Mouse (Mus musculus) retina, postnatal 1 day (tissue): ENCODE results near the gene 1700010I14Rik.

Experiments
- DNase-seq: peaks from one replicate; pipeline ENCODE4 v3.0.0-alpha.2; 2012

Gene 1700010I14Rik

DNA sequence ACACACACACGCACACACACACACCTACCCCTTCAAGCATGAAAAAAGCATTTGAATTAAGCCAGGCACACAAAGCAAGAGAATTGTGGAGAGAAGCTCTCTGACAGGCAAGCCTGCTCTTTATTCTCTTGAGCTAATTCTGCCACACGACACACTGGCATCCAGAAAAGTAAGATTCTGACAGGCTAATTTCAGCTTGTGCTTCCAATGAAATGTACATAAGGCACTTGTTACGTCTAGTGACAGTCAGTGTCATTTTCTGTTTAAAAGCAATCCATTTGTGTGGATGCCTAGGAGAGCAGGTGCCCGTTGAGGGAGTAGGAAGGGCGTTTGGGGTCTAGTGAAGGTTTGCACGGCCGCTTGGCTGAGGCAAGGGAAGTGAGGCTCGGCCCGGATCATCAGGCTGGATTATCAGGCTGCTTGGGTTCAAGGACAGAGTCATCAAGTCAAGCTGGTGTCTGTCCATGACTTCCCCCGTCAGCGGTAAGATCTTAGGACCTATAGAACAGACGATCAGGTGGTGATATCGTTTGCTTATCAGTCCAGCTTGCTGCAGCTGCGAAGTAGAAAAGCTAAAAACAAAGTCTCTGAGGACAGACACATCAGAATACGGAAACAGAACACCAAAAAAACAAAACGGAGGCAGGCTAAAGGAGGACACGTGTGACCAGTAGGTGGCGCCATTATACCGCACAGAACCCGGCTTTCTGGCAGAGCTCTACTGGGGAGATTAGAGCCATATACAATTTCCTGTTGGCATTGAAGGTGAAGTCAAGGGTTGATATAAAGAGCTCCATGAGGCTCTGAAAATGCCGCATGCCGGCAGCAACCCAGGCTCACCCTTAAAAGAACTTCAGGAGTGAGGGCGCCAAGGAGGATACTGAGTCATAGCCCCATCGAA is 43.4 kb downstream of the 1700010I14Rik start:
- DNase-seq, result peak; percentile 88

DNA sequence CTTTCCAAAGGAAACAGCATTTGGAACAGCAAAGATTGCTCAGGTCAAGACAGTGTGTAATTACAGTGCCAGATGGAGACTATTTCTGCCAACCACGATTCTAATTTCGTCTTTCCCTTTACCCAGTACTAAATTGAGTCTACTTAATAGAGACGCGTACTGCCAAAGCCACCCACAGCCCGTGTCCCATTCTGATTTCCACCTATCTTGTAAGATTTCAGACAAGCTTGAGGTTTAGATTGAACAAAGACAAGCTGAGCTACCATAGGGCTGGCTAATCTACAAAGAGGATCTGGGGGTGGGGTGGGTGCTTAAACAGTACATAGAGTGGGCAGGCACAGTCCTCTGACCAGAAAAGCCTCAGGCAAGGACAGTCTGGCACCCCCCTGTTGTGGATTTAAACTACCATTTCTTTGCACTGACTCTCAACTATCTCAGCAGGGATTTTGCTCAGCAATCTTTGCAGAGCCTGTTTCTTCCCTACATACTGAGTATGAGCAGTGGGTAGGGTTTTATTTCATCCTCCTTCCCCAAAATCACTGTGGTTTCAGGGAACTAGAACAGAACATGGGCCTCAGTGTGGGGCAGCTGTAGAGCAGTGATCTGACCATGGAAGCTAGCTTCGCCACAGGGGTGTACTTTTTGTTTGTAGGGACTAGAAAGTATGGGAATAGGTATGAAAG is 44.4 kb downstream of the 1700010I14Rik start:
- DNase-seq, result no peak

DNA sequence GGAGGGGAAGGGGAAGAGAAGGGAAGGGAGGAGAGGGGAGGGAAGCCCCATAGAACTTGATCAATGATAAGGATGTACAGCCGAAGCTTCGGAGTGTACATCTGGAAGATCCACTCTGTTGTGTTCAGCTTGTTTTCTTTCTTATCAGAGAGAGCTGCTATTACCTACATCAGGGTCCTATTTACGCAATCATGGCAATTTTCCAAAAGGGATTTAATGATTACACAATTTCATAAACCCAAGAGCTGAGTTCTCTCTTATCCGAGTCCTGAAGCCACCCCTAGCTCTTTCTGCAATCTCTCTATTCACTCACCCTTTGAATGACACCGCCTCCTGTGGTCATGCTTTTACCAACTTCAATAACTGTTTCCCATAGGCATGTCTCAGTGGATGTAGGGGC is 45.4 kb downstream of the 1700010I14Rik start:
- no peak for DNase-seq

- DNase-seq, result no peak
These were observed 47.6 kb downstream of the 1700010I14Rik start for GRCm38 (mm10) chr17:9035561-9036348.

GRCm38 (mm10) chr17:9042723-9043122 is 54.6 kb downstream of the 1700010I14Rik start:
- peak; percentile 58 for DNase-seq

- DNase-seq, result peak; percentile 85
These were observed 64.4 kb downstream of the 1700010I14Rik start for GRCm38 (mm10) chr17:9052441-9052980.

DNA sequence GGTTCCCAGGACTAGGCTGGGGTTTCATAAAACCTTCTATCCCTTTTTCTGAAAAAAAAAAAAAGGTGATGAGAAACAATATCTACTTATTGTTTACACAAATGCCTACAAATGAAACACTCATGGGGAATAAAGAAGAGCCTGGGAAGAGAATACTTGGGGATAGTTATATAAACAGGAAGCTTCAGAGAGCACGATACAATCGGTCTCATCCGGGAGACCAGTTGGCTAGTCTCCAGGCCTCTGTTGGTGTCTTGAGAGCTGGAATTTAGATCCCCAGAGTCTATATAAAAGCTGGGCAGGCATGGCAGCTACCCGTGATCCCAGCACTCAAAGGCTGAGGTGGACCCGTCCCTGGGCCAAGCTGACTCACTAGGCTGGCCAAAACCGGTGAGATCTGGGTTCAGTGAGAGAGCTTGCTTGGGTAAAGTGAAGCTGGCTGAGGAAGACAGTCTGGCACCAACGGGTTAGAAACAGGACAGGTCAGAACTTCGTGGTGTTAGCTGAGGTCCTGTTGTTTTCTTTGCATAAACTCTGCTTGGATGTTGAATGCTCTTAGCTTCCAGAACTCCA is 71.3 kb downstream of the 1700010I14Rik start:
- DNase-seq, result no peak
